Mouse (Mus musculus) testis, postnatal 14 days (tissue): Measurements from ENCODE around the gene Tuba1b.

Experiments used
- DNase-seq: peaks from one replicate; pipeline ENCODE4 v3.0.0; 2021; ENCODE audit warnings: low spot score

Gene Tuba1b

GRCm38 (mm10) chr15:98891198-98891742, 43.1 kb downstream of the Tuba1b start:
- no peak for DNase-seq

- no peak for DNase-seq
Measured at GRCm38 (mm10) chr15:98887526-98887925, 46.8 kb downstream of the Tuba1b start.

- DNase-seq, result no peak
Measured at GRCm38 (mm10) chr15:98886667-98887387, 47.5 kb downstream of the Tuba1b start.

- DNase-seq, result no peak
Measured at GRCm38 (mm10) chr15:98884106-98884505, 50.3 kb downstream of the Tuba1b start.

- no peak for DNase-seq
Measured at GRCm38 (mm10) chr15:98883661-98884060, 50.7 kb downstream of the Tuba1b start.

- DNase-seq, result no peak
Measured at GRCm38 (mm10) chr15:98881656-98882008, 52.7 kb downstream of the Tuba1b start.
